Mouse (Mus musculus): ENCODE measurements around the gene Lrrc32.

Lrrc32 gene

DNA sequence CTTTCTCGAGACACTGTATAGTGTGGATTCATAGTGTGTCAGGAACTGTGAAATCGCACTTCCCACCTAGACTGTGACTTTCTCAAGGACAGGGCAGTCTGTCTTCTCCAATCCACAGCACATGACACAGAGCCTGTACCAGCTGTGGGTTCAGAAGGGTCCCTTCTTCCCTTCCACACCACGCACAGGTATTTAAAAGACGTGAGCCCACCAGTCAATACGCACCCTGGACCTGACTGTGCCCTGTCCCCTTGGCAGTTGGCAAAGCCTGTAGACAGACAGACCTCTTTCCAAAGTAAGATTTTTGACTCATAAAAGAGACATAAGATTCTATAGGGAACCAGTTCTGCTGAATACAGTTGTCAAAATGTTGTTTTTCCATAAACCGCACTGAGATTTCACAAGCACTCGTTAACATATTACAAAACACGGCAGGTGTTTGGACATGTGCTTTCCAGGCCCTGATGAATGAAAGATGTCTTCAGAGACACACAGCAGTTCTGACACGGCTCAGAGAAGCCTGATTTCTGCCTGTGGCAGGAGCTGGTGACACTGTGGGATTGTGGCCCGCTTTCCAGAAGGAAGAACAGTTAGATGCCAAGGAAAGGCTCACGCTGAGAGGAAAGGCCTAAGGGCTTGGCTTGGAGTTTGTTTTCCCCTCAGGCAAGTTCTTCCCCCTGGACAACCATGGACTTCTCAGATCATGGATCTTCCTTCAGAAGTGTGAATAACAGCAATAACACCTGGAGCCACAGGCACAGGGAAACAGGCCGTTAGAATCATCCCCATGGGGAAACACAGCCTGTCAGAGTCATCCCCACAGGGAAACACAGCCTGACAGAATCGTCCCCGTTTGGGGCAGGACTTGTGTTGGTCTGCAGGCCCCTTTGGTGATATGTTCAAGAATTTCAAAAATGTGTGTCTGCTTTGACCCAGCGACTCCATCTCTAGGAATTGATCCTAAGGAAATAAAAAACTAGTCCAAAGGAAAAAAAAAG, 22.2 kb downstream of the Lrrc32 start:
- no peak for DNase-seq (ENCODE audit: low spot score in 2 of 2)

DNA sequence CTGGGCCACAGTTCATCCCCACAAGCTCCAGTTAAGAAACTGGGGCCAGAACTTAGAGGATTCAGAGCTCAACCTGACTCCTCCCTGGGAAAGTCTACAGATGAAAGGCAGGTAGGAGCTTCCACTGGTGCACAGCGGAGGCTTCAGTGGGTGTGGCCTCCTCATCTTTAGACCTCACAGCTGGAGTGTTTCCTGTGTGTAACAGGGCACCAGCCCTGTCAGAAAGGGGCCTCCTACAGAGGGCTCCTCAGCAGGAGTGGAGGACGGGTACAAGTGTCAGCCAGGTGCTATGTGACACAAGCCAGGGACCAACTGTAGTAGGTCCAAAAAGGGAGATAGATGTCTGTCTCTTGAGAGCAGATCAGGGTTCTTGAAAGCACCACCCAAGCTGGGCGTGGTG, 24.2 kb downstream of the Lrrc32 start:
- DNase-seq (ENCODE audit: low spot score in 2 of 2), result no peak

DNA sequence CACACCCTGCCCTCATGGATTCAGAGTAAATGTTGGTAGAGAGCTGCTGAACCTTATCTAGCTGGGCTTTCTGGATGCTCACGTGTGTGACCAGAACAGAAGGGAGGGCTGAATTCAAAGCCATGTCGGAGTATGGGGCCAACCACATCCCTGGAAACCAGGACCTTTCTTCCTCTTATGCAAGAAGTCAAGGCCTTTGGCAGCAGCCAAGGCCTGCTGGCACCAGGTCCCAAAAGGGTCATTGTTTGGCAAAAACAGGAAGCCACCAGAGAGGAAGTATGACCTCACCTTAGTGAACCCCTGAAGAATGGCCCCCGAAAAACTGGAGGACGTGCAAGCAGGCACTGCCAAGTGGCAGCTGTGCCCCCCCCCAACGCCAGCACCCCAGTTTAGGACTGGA, 33.5 kb downstream of the Lrrc32 start:
- no peak for DNase-seq (ENCODE audit: low spot score in 2 of 2)

DNA sequence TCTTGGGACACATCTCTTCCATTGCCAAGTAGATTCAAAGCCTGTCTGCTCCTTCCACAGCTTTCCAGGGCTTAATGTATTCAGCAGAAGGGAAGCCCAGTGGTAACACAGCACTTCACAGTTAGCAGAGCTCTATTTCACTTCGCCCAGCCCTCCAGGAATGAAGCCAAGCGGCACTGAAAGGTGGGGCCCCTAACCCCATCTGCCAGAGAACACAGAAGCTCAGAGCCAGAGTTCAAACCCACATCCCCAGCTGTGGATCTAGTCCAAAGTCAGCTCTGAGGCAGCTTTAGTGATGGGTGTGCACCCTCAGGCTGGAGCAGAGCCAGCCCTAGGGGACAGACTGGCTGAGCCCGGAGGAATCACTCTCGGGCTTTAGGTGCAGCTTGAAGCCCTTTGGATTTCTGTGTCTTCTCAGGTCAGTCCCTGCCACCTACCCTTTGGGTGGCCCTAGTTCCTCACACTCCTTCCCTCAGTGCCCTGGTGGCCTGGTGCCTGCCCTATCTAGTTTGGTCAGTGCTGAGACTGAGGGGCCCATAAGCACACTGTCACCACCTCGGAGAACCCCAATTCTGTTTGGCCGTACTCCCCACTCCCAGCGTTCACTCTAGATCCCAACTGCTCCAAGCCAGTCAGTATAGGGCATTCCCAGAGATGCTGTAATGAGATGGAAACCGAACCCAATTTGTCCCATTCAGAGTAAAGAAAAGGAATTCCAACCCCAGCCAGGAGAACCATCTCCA, 34.2 kb downstream of the Lrrc32 start:
- DNase-seq (ENCODE audit: low spot score in 2 of 2), result no peak

DNA sequence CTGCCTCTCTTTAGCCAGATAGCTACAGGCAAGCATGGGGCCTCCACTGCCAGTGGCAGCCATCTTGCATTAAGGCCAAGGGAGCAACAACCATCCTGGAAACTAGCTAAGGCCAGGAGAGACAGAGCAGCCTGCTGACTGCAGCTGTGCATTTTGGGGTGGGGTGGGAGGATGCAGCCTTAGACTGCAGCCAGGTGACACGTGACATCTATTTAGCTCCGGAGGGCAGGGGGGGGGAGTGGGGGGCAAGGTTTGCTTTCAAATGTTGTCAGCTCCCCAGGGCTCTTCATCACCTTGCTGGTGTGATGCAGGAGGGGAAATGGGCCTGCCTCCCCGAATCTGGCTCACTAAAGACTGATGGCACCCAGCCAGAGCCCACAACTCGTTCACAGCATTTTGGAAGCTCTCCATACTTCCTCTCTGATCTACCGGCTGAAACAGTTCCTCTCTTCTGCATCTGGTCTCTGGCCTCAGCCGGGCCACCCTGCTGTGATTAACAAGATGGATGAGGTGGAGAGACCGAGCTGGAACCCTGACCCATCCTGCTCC, 34.8 kb downstream of the Lrrc32 start:
- DNase-seq (ENCODE audit: low spot score in 2 of 2), result no peak

DNA sequence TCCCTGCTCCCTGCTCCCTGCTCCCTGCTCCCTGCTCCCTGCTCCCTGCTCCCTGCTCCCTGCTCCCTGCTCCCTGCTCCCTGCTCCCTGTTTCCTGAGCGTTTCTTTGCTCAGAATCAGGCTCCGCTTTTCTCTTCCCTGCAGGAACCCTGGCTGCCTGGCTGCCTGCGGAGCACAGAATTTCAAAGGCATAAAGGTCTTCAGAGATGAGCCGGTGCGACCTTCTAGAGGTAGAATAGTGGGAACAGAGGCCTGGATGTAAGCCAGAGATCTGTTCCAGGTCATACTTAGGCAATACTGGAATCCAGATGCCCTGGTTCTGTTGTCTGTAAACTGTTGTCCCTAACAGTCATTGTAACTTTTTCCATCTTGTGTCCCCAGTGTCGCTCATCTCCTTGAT, 35.3 kb downstream of the Lrrc32 start:
- DNase-seq (ENCODE audit: low spot score in 2 of 2), result no peak

DNA sequence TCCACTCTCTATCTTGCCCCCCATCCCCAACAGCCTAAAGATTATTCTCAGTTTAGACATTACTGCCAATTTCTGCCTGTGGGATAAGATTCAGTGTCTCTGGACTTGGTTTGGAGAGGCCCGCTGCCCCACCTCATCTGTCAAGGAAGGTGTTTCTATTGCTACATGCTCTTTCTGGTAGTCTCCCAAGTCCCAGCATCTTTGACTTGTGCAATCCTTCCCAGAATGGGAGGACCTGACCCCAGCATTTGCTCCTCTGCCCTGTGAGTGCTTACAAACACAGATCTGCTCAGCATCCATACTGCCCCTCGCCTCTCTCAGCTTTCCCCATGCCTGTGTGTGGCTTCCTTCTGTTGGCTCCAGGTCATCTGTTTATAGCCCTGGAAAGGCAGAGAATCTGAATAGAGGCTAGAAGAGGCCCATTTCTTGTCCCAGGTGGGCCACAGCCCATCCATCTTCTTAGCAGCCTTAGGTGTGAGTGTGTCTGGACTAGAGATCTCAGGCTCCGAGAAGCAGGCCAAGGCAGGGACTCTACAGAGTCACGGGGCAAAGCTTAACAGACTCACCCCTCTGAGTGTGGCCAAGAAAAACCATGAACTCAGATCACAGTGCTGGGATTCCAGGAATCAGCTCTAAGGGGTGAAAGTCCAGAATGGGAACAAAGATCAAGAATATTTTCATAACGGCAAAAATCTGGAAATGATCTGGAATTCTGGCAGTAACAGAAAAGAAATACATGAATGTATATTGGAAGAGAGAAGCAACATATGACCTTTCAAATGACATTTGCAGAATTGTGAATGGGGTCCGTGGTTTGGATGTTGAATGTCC, 36.0 kb downstream of the Lrrc32 start:
- no peak for DNase-seq (ENCODE audit: low spot score in 2 of 2)

DNA sequence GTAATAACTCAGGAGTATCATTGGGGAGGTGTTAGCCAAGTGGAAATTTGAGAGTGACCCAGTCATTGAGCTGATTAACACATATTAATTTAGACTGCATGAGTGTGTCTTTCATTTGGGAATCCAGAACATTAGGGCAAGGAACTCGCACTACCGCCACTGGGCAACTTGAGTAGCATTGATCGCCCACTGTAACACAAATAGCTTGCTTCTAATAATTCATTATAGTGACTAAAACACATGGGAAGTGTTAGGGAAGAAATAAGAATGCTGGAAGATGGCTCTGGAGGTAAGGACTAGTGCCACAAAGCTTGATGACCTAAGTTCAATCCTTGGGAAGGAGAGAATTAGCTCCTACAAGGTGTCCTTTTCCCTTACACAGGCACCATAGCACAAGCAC, 38.0 kb downstream of the Lrrc32 start:
- DNase-seq (ENCODE audit: low spot score in 2 of 2), result no peak

DNA sequence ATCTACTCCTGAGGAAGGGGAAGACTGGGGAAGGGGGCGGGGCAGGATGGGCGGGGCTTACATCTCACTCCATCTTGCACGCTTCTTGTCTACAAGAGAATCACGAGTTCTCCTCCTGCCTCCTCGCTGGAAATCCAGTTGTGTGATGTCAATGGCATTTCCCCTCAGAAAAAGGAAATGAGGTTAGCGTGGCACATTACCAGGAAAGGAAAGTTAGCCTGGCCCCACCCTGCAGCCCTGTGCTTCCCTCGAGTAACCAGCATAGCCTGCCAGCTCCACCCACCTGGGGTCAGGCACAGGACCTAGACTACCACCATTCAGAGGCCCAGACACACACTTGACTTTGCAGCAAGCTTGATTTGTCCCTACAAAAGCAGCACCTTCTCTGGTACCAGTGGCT, 42.5 kb downstream of the Lrrc32 start:
- DNase-seq (ENCODE audit: low spot score in 2 of 2), result no peak

DNA sequence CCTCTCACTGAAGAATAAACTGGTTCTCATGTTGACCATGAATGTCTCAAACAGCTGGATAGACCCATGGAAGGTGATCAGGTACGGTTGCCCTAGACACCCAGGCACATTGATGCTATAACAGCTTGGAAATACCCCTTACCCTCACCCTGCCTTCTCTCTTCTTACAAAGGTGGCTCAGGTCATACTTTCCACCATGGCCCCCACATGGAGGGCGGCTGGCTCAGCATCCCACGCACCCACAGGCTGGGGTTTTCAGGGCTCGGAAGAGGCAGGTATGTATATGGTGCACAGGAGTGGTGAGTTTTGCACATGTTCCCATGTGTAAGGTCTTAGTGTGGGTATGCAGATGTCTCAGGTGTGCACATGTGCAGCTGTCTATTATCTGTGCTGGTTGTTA, 43.9 kb downstream of the Lrrc32 start:
- DNase-seq (ENCODE audit: low spot score in 2 of 2), result no peak

DNA sequence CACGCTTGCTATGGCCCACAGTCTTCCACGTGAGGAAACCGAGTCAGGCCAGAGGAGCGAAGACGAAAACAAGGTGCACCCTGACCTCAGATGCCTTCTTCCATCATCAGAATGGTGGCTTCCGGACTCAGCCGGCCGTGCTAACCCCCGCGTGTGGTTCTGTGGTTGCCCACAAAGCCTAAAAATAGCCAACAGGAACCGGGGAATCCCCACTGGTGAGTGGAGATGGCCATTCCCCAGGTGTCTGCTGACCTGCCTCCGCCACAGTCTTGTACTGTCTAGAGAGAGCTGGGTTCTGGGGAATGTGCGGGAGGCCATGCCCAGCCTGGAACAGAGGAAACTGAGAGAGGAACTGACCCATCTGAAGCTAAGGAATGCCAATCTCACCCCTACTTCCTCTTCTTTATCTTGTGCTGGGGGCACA, 45.4 kb downstream of the Lrrc32 start:
- DNase-seq (ENCODE audit: low spot score in 2 of 2), result no peak

DNA sequence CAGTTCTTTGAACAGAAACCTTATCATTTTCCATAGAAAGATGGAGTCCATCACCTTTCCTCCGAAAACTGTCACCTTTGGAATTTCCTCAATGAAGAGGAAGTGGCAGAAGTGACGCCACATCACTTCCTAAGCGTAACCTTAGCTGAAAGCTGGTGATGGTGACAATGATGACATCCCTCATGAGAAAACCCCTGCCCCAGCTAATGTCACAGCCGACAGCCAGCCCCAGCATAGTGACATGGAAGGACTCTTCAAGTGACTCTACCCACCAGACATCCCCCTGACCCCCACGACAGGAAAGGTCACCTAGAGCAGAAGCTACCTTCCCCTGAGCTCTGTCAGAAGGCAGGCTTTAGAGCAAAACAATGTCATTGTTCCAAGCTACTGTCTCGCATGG, 46.1 kb downstream of the Lrrc32 start:
- DNase-seq (ENCODE audit: low spot score in 2 of 2), result no peak

DNA sequence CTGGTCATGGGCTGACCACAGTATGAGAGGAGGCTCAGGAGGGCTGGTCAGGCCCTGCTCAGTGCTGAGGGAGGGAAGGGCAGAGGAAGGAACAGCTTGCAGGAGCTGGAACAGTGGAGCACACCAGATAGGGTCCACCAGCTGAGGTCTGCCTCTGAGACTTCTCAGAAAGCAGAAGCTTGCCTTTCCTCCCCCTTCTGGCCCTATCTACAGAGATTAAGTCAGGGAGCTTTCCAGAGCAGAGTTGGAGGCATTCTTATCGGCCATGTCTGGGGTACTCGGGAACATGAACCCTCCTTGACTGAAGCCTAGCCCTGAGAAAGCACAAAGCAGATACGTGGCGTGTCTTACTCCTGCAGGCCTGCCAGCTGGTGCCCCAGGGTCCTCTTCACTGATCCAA, 46.8 kb downstream of the Lrrc32 start:
- no peak for DNase-seq (ENCODE audit: low spot score in 2 of 2)

DNA sequence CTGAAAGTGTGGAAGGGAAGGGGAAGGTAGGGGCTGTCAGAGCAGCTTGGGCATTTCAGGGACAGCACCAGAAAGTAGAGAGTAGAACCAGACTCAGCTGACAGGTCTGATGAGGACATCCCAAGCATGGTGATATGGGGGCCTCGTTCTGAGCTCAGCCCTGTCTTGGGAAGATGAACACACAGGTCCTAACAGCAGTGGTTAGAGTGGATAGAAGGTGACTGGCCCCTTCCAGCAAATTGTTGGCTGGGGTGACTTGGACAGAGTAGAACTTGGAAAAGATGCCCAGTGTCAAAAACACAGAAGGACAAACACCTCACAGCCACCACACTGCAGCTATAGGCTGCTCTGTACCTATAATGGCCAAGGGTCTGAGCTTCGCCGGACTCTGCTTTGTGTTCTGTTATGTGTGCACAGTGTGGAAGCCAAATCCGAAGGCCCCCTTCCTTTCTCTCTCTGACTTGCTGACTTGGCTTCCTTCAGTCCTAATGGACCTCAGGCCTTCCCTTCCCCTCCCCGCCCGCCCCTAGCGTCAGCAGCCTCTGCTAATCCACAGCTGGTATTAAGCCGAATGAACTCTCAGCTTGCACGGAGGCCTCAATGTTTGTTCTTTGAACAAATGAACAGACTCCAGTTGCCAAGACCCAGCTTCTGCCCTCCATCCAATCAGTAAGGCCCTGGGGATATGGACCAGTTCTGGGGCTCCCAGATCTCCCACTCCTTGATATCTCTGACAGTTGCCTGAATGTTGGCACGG, 48.3 kb downstream of the Lrrc32 start:
- DNase-seq (ENCODE audit: low spot score in 2 of 2), result no peak

DNA sequence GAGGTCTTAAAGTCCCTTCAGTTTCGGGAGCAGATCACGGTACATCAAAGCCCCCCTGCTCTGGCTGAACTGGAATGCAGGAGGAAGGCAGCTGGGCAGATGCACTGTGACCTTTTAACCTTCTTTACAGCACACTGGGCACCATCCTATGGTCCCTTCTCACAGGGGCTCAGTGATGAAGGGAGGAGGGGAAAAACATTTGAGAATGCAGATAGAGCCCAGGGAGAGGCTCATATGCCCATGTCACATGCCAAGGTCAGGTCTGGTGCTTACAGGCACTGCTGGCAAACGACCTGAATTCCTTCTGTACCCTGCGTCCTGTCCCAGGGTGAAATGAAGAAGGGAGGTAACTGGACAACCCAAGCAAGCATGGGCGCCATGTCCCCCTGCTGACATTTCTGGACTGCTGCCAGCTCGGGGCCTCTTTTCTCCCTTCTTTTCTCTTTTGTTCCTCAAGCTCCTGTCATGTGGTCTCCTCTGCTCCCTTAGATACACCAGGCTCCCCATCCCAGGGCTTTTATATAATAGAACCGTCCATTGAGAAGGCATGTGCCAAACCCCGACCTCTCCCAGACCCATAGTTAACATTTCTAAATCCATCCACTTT, 49.0 kb downstream of the Lrrc32 start:
- no peak for DNase-seq (ENCODE audit: low spot score in 2 of 2)

DNA sequence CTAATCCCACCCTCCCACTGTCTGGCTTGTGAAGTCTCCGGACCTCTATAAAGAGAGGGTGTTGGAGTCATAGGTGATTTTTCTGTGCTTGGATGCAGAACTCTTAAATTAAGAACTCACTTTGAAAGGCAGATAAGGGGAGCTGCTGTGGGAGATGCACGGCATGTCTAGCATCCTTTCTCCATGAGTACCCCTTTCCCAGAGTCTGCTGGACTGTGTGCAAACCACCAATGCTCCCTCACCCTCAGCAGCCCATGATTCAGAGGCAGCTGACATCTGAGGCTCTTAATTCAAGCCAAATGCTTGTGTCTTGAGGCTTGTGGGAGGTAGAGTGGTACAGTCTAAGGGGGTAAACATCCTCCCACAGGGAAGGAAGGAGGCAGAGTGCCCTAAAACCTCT, 51.8 kb downstream of the Lrrc32 start:
- DNase-seq (ENCODE audit: low spot score in 2 of 2), result no peak

DNA sequence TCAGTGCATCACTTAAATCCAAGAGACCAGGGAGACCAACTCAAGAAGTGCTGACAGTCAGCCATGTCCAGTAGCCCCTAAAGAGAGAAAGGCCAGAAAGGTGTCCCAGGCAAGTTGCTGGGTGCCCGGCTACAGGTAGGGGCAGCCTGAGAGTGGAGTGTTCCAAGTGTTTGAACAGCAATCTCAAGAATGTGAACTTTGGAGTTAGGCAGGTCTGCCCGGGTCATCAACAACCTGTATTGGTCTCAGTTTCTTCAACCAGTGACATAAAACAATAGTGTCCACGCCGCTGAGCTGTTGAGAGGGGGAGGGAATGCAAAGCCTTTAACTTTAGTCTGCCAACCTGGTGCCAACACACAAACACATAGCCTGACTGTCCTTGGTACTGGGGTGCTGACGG, 52.5 kb downstream of the Lrrc32 start:
- no peak for DNase-seq (ENCODE audit: low spot score in 2 of 2)

DNA sequence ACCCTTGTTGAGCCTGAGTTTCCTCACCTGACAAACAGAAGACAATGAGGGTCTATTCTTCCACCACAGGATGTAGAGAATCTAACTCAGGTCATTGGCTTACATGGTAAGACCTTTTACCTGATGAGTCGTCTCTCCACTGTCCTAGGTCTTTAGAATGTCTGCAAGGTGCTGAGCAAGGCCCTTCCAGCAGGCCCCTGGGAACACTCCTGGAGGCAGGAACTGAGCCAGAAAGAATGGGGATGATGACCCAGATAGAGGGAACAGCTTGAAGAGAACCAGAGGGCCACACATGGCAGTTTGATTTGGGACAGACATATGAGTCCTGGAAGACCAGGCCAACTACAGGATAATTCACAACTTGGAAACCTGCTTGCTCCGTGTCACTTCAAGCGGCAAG, 53.2 kb downstream of the Lrrc32 start:
- DNase-seq (ENCODE audit: low spot score in 2 of 2), result no peak

DNA sequence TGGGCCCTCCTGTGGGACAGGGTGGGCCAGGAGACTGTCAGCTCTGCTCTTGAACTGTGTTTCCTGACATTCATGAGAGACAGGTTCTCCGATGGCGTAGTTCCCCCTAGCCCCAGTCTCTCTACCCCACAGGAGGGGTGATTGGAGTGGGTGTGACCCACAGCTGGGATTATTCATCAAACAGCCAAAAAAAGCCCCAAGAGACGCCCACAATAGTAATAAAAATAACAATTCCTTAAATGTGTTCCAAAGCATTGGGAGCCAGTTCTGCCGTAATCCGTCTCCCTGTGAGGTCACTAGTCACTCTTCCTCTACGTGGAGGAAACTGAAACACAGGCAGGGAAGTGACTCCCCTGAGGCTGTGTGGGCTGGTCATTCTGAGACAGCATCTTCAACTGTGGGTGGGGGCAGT, 53.7 kb downstream of the Lrrc32 start:
- no peak for DNase-seq (ENCODE audit: low spot score in 2 of 2)

DNA sequence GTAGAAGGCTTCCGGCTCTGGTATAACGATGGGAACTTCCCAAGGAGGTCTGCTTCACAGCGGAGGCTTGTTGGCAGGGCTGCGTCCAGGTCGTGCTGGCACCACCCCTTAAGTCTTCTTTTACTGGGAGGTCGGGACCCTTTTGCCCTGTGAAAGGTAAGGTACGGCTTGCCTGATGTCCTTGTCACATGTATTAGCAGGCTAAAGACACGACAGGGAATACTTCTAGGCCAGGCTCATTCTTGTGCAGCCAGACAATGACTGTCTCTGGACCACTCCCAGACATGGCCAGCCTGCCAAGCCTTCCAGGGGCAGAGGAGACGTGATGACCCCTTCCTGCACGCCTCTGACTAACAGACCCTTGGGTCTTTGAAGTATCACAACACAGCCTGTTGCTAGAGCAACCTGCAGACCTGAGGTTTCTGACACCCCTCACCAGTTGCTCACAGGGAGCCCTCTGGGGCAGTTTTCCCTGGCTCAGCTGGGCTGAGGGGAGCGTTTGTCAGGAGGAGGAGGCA, 54.8 kb downstream of the Lrrc32 start:
- DNase-seq (ENCODE audit: low spot score in 2 of 2), result no peak

Data from urinary bladder, postnatal 4 days (tissue).